Mouse (Mus musculus) MEL (cell line): ENCODE measurements around the gene Paqr5.

Source experiments
- CTCF ChIP-seq, 3 experiments: IDR thresholded peaks in 2 of 3; conservative IDR thresholded peaks in 1 of 3; 2 replicates each; pipeline ENCODE4 v1.5.1; 2011 to 2012; ENCODE audit warnings: low read length in 3 of 3, low read depth in 2 of 3, mild to moderate bottlenecking in 2 of 3, improper control_type of control experiment in 1 of 3, inconsistent platforms in 1 of 3, mixed read lengths in 1 of 3, moderate library complexity in 1 of 3; ENCODE audit not compliant: control insufficient read depth in 1 of 3, insufficient read depth in 1 of 3, poor library complexity in 1 of 3, severe bottlenecking in 1 of 3
- EP300 ChIP-seq, 2 experiments: IDR thresholded peaks; 2 replicates each; pipeline ENCODE4 v1.6.1; 2011; ENCODE audit warnings: improper control_type of control experiment in 2 of 2, low read length in 2 of 2, low read depth in 1 of 2, mild to moderate bottlenecking in 1 of 2
- MAFK ChIP-seq: IDR thresholded peaks from 2 replicates; pipeline ENCODE4 v1.6.1; 2011; ENCODE audit warnings: low read depth, mild to moderate bottlenecking, low read length, improper control_type of control experiment, borderline replicate concordance
- MAZ ChIP-seq: IDR thresholded peaks from 2 replicates; pipeline ENCODE4 v1.6.1; 2012; ENCODE audit warnings: low read depth, mild to moderate bottlenecking, inconsistent platforms, low read length, improper control_type of control experiment
- POLR2A ChIP-seq, 2 experiments: IDR thresholded peaks; 2 replicates each; pipeline ENCODE4 v1.6.1; 2011 to 2012; ENCODE audit warnings: low read length in 2 of 2, mild to moderate bottlenecking in 2 of 2, control low read depth in 1 of 2, improper control_type of control experiment in 1 of 2, low read depth in 1 of 2, moderate library complexity in 1 of 2; ENCODE audit not compliant: control insufficient read depth in 1 of 2, insufficient read depth in 1 of 2, poor library complexity in 1 of 2
- POLR2AphosphoS2 ChIP-seq: IDR thresholded peaks from 2 replicates; pipeline ENCODE4 v1.6.1; 2011; ENCODE audit warnings: low read length, improper control_type of control experiment
- RAD21 ChIP-seq: IDR thresholded peaks from 2 replicates; pipeline ENCODE4 v1.6.1; 2011; ENCODE audit warnings: mild to moderate bottlenecking, low read depth, low read length, improper control_type of control experiment
- UBTF ChIP-seq: IDR thresholded peaks from 2 replicates; pipeline ENCODE4 v1.6.1; 2012; ENCODE audit warnings: low read depth, mild to moderate bottlenecking, inconsistent platforms, low read length, improper control_type of control experiment, moderate library complexity, borderline replicate concordance; ENCODE audit not compliant: insufficient read depth
- ZC3H11A ChIP-seq: IDR thresholded peaks from 2 replicates; pipeline ENCODE4 v1.6.1; 2012; ENCODE audit warnings: low read depth, mild to moderate bottlenecking, inconsistent platforms, low read length, improper control_type of control experiment
- ZKSCAN1 ChIP-seq: IDR thresholded peaks from 2 replicates; pipeline ENCODE4 v1.6.1; 2012; ENCODE audit warnings: low read depth, mild to moderate bottlenecking, inconsistent platforms, low read length, improper control_type of control experiment, moderate library complexity
- ZMIZ1 ChIP-seq: IDR thresholded peaks from 2 replicates; pipeline ENCODE4 v1.6.1; 2012; ENCODE audit warnings: low read depth, mild to moderate bottlenecking, inconsistent platforms, low read length, improper control_type of control experiment, moderate library complexity

- TF ChIP-seq RAD21 (no peak), ZMIZ1 (no peak), ZC3H11A (no peak), MAFK (no peak), POLR2A (IDR thresholded peaks at IDR 0.05; ENCODE audit: control insufficient read depth in 1 of 2, insufficient read depth in 1 of 2, low read depth in 1 of 2, low read length in 2 of 2, poor library complexity in 1 of 2) (no peak), CTCF (IDR thresholded peaks at IDR 0.05 in 2 of 3, conservative IDR thresholded peaks at IDR 0.05 in 1 of 3; ENCODE audit: control insufficient read depth in 1 of 3, insufficient read depth in 1 of 3, low read depth in 2 of 3, low read length in 3 of 3, poor library complexity in 1 of 3, severe bottlenecking in 1 of 3) (no peak), ZKSCAN1 (no peak), UBTF (no peak), POLR2AphosphoS2 (no peak), EP300 (IDR thresholded peaks at IDR 0.05; ENCODE audit: low read depth in 1 of 2, low read length in 2 of 2) (no peak), MAZ (no peak)
Measured at GRCm38 (mm10) chr9:62025056-62025455, 1.6 kb downstream of the Paqr5 start.
